Mouse (Mus musculus) naive thymus-derived CD4-positive, alpha-beta T cell, adult 2 months (primary cell): ENCODE results near the gene Xlr4c.
"Not testable (repeated sequence)": the region's sequence is repeated elsewhere in the genome, so short reads cannot be mapped to it uniquely, and the experiment has no call there.

ENCODE experiments used
- DNase-seq: peaks from one replicate; pipeline ENCODE4 v3.0.0-alpha.2; 2011; ENCODE audit warnings: low read depth

The Xlr4c gene

GRCm38 (mm10) chrX:73242821-73243325 is at the start of gene Xlr4c:
TSS of gene Xlr4c (minus strand) at chrX:73243130.
- DNase-seq = not testable (repeated sequence)

- DNase-seq = not testable (repeated sequence)
Measured at GRCm38 (mm10) chrX:73265270-73265669, 22.3 kb upstream of the Xlr4c start, which contains the start of gene Xlr3c. TSS of gene Xlr3c (minus strand) at chrX:73265390.

DNA sequence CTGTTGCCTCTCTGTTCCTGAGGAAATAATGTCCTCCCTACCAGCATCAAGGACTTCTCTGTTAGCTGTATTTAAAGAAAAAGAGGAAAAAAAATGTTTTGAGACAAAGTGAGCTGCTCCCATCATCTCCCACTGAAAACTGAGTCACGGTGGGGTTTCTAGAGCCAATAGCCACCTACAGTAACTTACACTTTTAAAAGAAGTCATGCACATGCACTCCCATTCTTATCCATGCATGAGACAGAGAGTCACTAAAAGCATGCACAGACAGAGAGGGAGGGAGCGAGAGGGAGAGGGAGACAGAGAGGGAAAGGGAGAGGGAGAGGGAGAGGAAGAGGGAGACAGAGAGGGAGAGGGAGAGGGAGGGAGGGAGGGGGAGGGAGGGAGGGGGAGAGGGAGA is 19.5 kb upstream of the Xlr4c start:
- not testable (repeated sequence) for DNase-seq

DNA sequence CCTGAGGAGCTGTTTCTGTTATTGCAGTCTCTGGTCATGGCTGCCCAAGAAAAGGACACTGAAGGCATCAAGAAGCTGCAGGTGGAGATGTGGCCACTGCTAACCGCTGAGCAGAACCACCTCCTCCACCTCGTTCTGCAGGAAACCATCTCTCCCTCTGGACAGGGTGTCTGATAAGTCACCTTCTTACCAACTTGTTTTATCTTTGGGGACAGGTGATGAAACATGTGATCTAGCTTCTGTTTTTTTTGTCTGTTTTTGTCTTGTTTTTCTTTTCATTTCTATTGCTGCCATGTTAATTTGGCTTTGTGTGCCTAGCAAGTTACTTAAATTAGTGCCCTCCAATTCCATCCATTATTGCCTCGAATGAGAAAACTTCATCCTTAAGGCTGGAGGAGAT is 13.6 kb downstream of the Xlr4c start:
- DNase-seq = no peak

DNA sequence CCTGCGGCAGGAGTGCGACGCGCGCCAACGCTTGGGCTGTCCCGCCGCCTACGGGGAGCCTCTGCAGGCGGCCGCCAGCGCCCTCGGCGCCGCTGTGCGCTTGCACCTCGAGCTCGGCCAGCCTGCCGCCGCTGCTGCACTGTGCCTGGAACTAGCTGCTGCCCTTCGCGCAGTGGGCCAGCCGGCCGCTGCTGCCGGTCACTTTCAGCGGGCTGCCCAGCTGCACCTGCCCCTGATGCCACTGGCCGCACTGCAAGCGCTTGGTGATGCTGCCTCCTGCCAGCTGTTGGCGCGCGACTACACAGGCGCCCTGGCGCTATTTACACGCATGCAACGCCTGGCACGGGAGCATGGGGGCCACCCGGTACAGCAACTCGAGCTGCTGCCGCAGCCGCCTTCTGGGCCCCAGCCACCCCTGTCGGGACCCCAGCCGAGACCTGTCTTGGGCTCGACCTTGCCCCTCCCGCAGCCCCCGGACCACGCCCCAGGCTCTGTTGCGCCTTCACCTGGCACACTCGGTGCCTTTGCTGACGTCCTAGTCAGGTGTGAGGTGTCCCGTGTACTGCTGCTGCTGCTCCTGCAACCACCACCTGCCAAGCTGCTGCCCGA is 14.2 kb downstream of the Xlr4c start:
- peak; percentile 71 for DNase-seq

- peak; percentile 90 for DNase-seq
Measured at GRCm38 (mm10) chrX:73227914-73228605, 14.9 kb downstream of the Xlr4c start, which contains the start of gene F8a. TSS of gene F8a (plus strand) at chrX:73228291.

GRCm38 (mm10) chrX:73225365-73225764 is 17.6 kb downstream of the Xlr4c start:
- DNase-seq = no peak

- peak; percentile 27 for DNase-seq
Measured at GRCm38 (mm10) chrX:73213819-73214564, 28.9 kb downstream of the Xlr4c start, which contains the start of gene Xlr4b. TSS of gene Xlr4b (plus strand) at chrX:73214333.

DNA sequence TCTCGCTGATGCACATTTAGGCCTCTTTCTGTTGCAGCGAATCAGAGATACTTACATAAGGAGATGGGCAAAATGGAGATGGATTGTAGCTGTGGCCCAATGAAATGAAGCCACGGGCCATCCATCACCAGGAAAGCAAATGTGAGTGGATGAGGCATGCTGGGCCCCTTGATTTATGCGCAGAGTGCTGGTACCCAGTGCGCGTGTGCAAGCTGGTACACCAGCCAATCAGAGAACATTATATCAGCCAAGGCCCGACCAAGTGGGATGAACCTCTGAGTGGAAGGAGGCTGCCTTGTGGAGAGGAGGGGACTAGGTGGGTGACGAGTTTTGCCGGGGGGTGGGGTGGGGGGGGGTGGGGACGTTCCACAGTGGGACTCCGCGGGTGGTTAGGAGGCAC is 51.0 kb downstream of the Xlr4c start, which contains the start of gene Xlr3b:
Gene Xlr3b (plus strand): TSS at position 274 of the 400 bp plus-strand sequence.
- peak; percentile 26 for DNase-seq
